Mouse (Mus musculus) liver, embryonic 16.5 days (tissue): ENCODE measurements around the gene Cx3cl1. TPM values are rescaled to one million over a fixed set of nuclear protein-coding genes. Genes with fewer than 3 reads are reported as not detected.

Experiments used
- ATAC-seq: fragments of 200-750 bp; cut with Nextera tagmentation; 2 replicates; pipeline ENCODE4 v1.8.0; 2017; ENCODE audit warnings: low read depth, mild to moderate bottlenecking, moderate number of reproducible peaks, moderate library complexity
- H3K27ac ChIP-seq: fragments of 300-500 bp; sonication (generic); 2 replicates; pipeline ENCODE4 v1.5.1; 2014; ENCODE audit warnings: mild to moderate bottlenecking, low read length
- H3K27me3 ChIP-seq: fragments of 300-500 bp; sonication (generic); 2 replicates; pipeline ENCODE4 v1.6.1; 2014; ENCODE audit warnings: low read depth, low read length, mixed read lengths; ENCODE audit not compliant: control insufficient read depth, insufficient read depth
- H3K36me3 ChIP-seq: fragments of 300-500 bp; sonication (generic); 2 replicates; pipeline ENCODE4 v1.6.1; 2014; ENCODE audit warnings: mild to moderate bottlenecking; ENCODE audit not compliant: control insufficient read depth, insufficient read depth
- H3K4me1 ChIP-seq: fragments of 300-500 bp; sonication (generic); 2 replicates; pipeline ENCODE4 v1.6.1; 2014; ENCODE audit warnings: low read depth, low read length, mixed read lengths; ENCODE audit not compliant: control insufficient read depth
- H3K4me2 ChIP-seq: fragments of 300-500 bp; sonication (generic); 2 replicates; pipeline ENCODE4 v1.6.1; 2014; ENCODE audit warnings: low read depth, low read length, mixed read lengths
- H3K4me3 ChIP-seq: fragments of 300-500 bp; sonication (generic); 2 replicates; pipeline ENCODE4 v1.5.1; 2014; ENCODE audit warnings: low read depth, mild to moderate bottlenecking, low read length
- H3K9ac ChIP-seq: fragments of 300-500 bp; sonication (generic); 2 replicates; pipeline ENCODE4 v1.6.1; 2014; ENCODE audit warnings: low read depth, low read length
- H3K9me3 ChIP-seq: fragments of 300-500 bp; sonication (generic); replicated peaks from 2 replicates; pipeline ENCODE4 v1.6.1; 2016; ENCODE audit warnings: low read length; ENCODE audit not compliant: control insufficient read depth
- WGBS: fragments of 180-500 bp; shearing (Covaris S2); extraction: QIAGEN DNeasy Blood & Tissue Kit; methylation state at CpG from one replicate; pipeline ENCODE4 v1.1.7; 2014; ENCODE audit not compliant: insufficient replicate concordance; 5-methylcytosine and 5-hydroxymethylcytosine counted together
- polyA plus RNA-seq: library from polyadenylated mRNA; unstranded; fragments of >200 nt; fragmentation: Nextera tagmentation; extraction: Ambion mirVana; gene quantifications from 2 replicates; pipeline ENCODE4 v1.2.1, GENCODE M21; 2015

Cx3cl1 gene
- polyA plus RNA-seq, 1 experiment from 2014 or later, result 0.71 TPM

- Histone ChIP-seq H3K27me3 (no peaks in the 10 kb centered on the region; the same call in 1 of the 2 replicates), H3K4me2 (no peak overlapping the region), H3K9me3 (no peaks in the 10 kb centered on the region), H3K9ac (no peak overlapping the region), H3K4me1 (no peaks in the 10 kb centered on the region), H3K27ac (no peak overlapping the region), H3K36me3 (no peaks in the 10 kb centered on the region), H3K4me3 (no peak overlapping the region)
- ATAC-seq, result no peak
- 67% methylated on average over 2 of the region's 2 CpGs for WGBS
These were observed 17.3 kb upstream of the Cx3cl1 start for GRCm38 (mm10) chr8:94754486-94754885.

- 62% methylated on average over 9 of the region's 9 CpGs for WGBS
- Histone ChIP-seq H3K4me1 (peaks cover 10% of the 10 kb centered on the region), H3K4me3 (no peak overlapping the region), H3K27ac (no peak overlapping the region), H3K4me2 (no peak overlapping the region), H3K36me3 (no peaks in the 10 kb centered on the region), H3K27me3 (peaks cover 25% of the 10 kb centered on the region), H3K9ac (no peak overlapping the region), H3K9me3 (no peaks in the 10 kb centered on the region)
- no peak for ATAC-seq
These were observed 4.8 kb upstream of the Cx3cl1 start for GRCm38 (mm10) chr8:94767035-94767434.

GRCm38 (mm10) chr8:94770945-94771344, 864 bp upstream of the Cx3cl1 start:
- Histone ChIP-seq H3K27ac (no peak overlapping the region), H3K4me2 (no peak overlapping the region)
- 32% methylated on average over 6 of the region's 6 CpGs for WGBS

GRCm38 (mm10) chr8:94773048-94773447, 1.2 kb downstream of the Cx3cl1 start:
- Histone ChIP-seq H3K4me1 (peaks cover 13% of the 10 kb centered on the region), H3K9ac (no peak overlapping the region), H3K27me3 (peaks cover 59% of the 10 kb centered on the region), H3K36me3 (no peaks in the 10 kb centered on the region), H3K9me3 (no peaks in the 10 kb centered on the region), H3K4me3 (no peak overlapping the region), H3K4me2 (no peak overlapping the region), H3K27ac (no peak overlapping the region)
- 49% methylated on average over 6 of the region's 6 CpGs for WGBS
- ATAC-seq, result no peak

More at GRCm38 (mm10) chr8:94770945-94771344, 864 bp upstream of the Cx3cl1 start:
- Histone ChIP-seq H3K9me3 (no peaks in the 10 kb centered on the region), H3K4me1 (peaks cover 13% of the 10 kb centered on the region), H3K27me3 (peaks cover 59% of the 10 kb centered on the region), H3K36me3 (no peaks in the 10 kb centered on the region), H3K4me3 (no peak overlapping the region), H3K9ac (no peak overlapping the region)
- peak; percentile 48; the same call in 1 of the 2 replicates for ATAC-seq

GRCm38 (mm10) chr8:94773700-94774171, 1.9 kb downstream of the Cx3cl1 start:
- no peak overlapping the region for H3K9ac ChIP-seq
- H3K9me3 ChIP-seq, result no peaks in the 10 kb centered on the region
- H3K36me3 ChIP-seq, result no peaks in the 10 kb centered on the region
- 59% methylated on average over 12 of the region's 12 CpGs for WGBS
- H3K27ac ChIP-seq, result no peak overlapping the region
- no peak for ATAC-seq
- H3K4me1 ChIP-seq, result peaks cover 13% of the 10 kb centered on the region
- peaks cover 59% of the 10 kb centered on the region for H3K27me3 ChIP-seq
- no peak overlapping the region for H3K4me2 ChIP-seq
- H3K4me3 ChIP-seq, result no peak overlapping the region

- Histone ChIP-seq H3K27ac (no peak overlapping the region), H3K4me3 (no peak overlapping the region), H3K4me1 (peaks cover 13% of the 10 kb centered on the region), H3K4me2 (no peak overlapping the region), H3K36me3 (no peaks in the 10 kb centered on the region), H3K27me3 (peaks cover 58% of the 10 kb centered on the region), H3K9ac (no peak overlapping the region), H3K9me3 (no peaks in the 10 kb centered on the region)
- 73% methylated on average over 1 of the region's 1 CpGs for WGBS
- ATAC-seq, result no peak
These were observed 2.8 kb downstream of the Cx3cl1 start for GRCm38 (mm10) chr8:94774601-94775000.

- no peak overlapping the region for H3K9ac ChIP-seq
These were observed 4.5 kb downstream of the Cx3cl1 start for GRCm38 (mm10) chr8:94776346-94776745.

GRCm38 (mm10) chr8:94778036-94778435, 6.2 kb downstream of the Cx3cl1 start:
- H3K9ac ChIP-seq, result no peak overlapping the region
- no peak overlapping the region for H3K27ac ChIP-seq
- H3K36me3 ChIP-seq, result no peaks in the 10 kb centered on the region
- no peak overlapping the region for H3K4me2 ChIP-seq
- WGBS, result 51% methylated on average over 10 of the region's 10 CpGs
- H3K4me3 ChIP-seq, result no peak overlapping the region
- H3K9me3 ChIP-seq, result no peaks in the 10 kb centered on the region
- ATAC-seq, result no peak
- peaks cover 16% of the 10 kb centered on the region for H3K4me1 ChIP-seq
- H3K27me3 ChIP-seq, result peaks cover 24% of the 10 kb centered on the region

More at GRCm38 (mm10) chr8:94776346-94776745, 4.5 kb downstream of the Cx3cl1 start:
- ATAC-seq, result no peak
- 57% methylated on average over 2 of the region's 2 CpGs for WGBS
- Histone ChIP-seq H3K27me3 (peaks cover 41% of the 10 kb centered on the region), H3K4me2 (no peak overlapping the region), H3K27ac (no peak overlapping the region), H3K4me3 (no peak overlapping the region), H3K4me1 (peaks cover 16% of the 10 kb centered on the region), H3K36me3 (no peaks in the 10 kb centered on the region), H3K9me3 (no peaks in the 10 kb centered on the region)

GRCm38 (mm10) chr8:94778473-94778872, 6.7 kb downstream of the Cx3cl1 start:
- 20% methylated on average over 5 of the region's 5 CpGs for WGBS
- Histone ChIP-seq H3K4me2 (no peak overlapping the region), H3K9ac (no peak overlapping the region), H3K4me1 (peaks cover 16% of the 10 kb centered on the region), H3K27me3 (peaks cover 19% of the 10 kb centered on the region), H3K4me3 (no peak overlapping the region), H3K9me3 (no peaks in the 10 kb centered on the region), H3K36me3 (no peaks in the 10 kb centered on the region), H3K27ac (no peak overlapping the region)
- ATAC-seq, result 0 out of 2 replicates have a peak, but pooled peaks have one; percentile 27
